Mouse (Mus musculus): ENCODE data around the gene Atp13a2. TPM values are rescaled to one million over a fixed set of nuclear protein-coding genes. Genes with fewer than 3 reads are reported as not detected.

Gene Atp13a2
- polyA plus RNA-seq, 1 experiment: 46.7 TPM

DNA sequence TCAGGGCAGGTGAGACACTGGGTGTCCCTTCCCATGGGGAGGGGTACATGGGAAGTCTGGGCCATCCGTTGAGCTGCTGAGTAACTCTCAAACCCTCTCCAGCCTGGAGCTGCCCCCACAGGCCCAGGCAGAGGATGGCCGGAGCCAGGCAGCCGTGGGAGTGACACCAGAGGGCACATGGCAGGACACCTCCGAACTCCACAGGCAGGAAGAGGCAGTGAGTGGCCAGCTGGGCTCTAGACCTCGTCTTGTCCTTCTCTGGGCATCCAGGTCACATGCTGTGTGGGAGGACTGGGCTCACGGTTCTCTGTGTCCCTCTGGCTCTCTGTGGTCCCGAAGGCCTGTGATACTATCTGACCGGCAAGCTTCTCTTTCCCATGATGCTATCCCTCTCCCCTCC lies 7.2 kb downstream of the Atp13a2 start:
- H3K4me3 ChIP-seq (replicated peaks; ENCODE audit: control insufficient read depth, low read depth, low read length): no peak overlapping the region
- WGBS: 88% methylated on average over 8 of the region's 8 CpGs
- TF ChIP-seq POLR2A (IDR thresholded peaks at IDR 0.05; ENCODE audit: borderline replicate concordance, control insufficient read depth, low read depth, low read length): no peak
- TF ChIP-seq CTCF (IDR thresholded peaks at IDR 0.05; ENCODE audit: control insufficient read depth, insufficient read depth, low read length): no peak
- no peak overlapping the region for H3K27ac ChIP-seq (ENCODE audit: control insufficient read depth, insufficient read depth, low read depth, low read length, poor library complexity)
- peaks cover 3% of the 10 kb centered on the region for H3K4me1 ChIP-seq (ENCODE audit: control insufficient read depth, insufficient read depth, low read length)

DNA sequence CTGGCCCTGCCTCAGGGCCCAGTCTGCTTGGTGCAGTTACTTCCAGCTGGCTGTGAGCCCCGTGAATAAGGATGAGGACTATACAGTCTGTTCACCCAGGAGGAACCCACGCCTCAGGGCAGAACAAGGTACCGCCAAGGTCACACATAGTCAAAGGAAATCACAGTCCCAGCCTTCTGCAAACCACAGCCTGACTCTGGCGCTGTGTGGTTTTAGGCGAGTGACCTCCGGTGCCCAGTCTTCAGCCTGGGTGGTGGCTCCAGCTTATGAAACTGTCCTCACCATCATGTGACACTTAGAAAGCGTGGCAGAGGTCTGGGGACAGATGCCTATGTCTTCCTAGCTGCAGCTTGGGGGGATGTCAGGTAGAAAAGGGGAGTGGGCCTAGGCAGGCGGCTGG lies 9.1 kb downstream of the Atp13a2 start:
- Histone ChIP-seq H3K4me3 (replicated peaks; ENCODE audit: control insufficient read depth, low read depth, low read length) (no peak overlapping the region), H3K4me1 (ENCODE audit: control insufficient read depth, insufficient read depth, low read length) (no peaks in the 10 kb centered on the region), H3K27ac (ENCODE audit: control insufficient read depth, insufficient read depth, low read depth, low read length, poor library complexity) (no peak overlapping the region)
- no peak for TF ChIP-seq CTCF (IDR thresholded peaks at IDR 0.05; ENCODE audit: control insufficient read depth, insufficient read depth, low read length)
- TF ChIP-seq POLR2A (IDR thresholded peaks at IDR 0.05; ENCODE audit: borderline replicate concordance, control insufficient read depth, low read depth, low read length): no peak
- WGBS: 66% methylated on average over 8 of the region's 8 CpGs

DNA sequence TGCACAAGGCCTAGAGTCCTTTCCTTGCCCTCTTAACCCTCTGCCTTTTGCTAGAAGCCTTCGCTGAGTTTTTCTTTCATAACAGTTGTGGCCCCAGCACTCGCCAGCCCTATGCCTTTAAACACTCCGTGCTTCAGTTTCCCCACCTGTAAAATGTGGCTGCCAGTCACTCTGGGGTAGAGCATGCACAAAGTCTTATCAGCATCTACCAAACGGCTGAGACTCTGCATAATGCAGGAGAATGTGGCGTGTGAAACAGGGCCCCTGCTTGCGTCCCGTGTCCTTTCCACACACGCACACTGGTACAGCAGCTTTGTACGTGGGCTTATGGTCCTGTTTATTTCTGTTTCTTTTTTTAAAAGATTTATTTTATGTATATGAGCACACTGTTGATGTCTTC lies 10.1 kb downstream of the Atp13a2 start:
- 71% methylated on average over 9 of the region's 9 CpGs for WGBS
- TF ChIP-seq CTCF (IDR thresholded peaks at IDR 0.05; ENCODE audit: control insufficient read depth, insufficient read depth, low read length): no peak
- TF ChIP-seq POLR2A (IDR thresholded peaks at IDR 0.05; ENCODE audit: borderline replicate concordance, control insufficient read depth, low read depth, low read length): no peak

DNA sequence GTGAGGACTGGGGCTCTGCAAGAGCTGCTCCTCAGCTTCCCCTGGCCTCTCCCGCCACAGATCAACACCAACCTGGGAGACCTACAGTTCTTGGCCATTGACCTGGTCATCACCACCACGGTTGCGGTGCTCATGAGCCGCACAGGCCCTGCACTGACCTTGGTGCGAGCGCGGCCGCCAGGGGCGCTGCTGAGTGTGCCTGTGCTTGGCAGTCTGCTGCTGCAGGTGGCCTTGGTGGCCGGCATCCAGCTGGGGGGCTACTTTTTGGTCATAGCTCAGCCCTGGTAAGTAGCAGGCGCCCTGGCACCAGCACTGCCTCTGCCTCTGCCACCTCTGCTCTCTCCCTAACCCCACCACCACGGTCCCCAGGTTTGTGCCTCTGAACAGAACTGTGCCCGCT lies 19.3 kb downstream of the Atp13a2 start:
- Histone ChIP-seq H3K4me1 (ENCODE audit: control insufficient read depth, insufficient read depth, low read length) (no peaks in the 10 kb centered on the region; the same call in 1 of the 2 replicates), H3K4me3 (replicated peaks; ENCODE audit: control insufficient read depth, low read depth, low read length) (no peak overlapping the region), H3K27ac (ENCODE audit: control insufficient read depth, insufficient read depth, low read depth, low read length, poor library complexity) (no peak overlapping the region)
- TF ChIP-seq CTCF (IDR thresholded peaks at IDR 0.05; ENCODE audit: control insufficient read depth, insufficient read depth, low read length) (no peak), POLR2A (IDR thresholded peaks at IDR 0.05; ENCODE audit: borderline replicate concordance, control insufficient read depth, low read depth, low read length) (no peak)
- 88% methylated on average over 13 of the region's 13 CpGs for WGBS

More for the DNA sequence above, 10.1 kb downstream of the Atp13a2 start:
- Histone ChIP-seq H3K4me3 (replicated peaks; ENCODE audit: control insufficient read depth, low read depth, low read length) (no peak overlapping the region), H3K27ac (ENCODE audit: control insufficient read depth, insufficient read depth, low read depth, low read length, poor library complexity) (no peak overlapping the region), H3K4me1 (ENCODE audit: control insufficient read depth, insufficient read depth, low read length) (no peaks in the 10 kb centered on the region)

DNA sequence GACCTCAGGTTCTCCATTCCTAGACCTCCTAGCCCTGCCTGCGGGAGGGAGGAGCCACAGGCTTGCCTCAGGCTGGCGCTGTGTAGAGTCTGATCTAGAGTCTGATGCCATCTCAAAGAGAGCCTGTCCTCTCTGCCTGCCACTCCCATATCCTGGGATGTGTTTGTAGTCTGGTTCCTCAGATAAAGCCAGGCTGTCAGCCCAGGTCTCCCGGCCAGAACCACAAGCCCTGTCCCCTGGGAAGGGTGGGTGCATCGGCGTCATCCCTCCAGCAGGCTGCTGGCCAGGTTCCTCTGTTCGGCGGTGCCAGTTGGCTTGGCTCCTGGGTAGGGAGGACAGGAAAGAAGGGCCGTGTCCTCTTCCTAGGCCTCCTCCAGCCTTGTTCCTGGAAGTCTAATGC lies 21.4 kb downstream of the Atp13a2 start:
- H3K27ac ChIP-seq (ENCODE audit: control insufficient read depth, insufficient read depth, low read depth, low read length, poor library complexity): no peak overlapping the region
- 51% methylated on average over 8 of the region's 8 CpGs for WGBS
- no peak overlapping the region for H3K4me3 ChIP-seq (replicated peaks; ENCODE audit: control insufficient read depth, low read depth, low read length)
- no peaks in the 10 kb centered on the region; the same call in 1 of the 2 replicates for H3K4me1 ChIP-seq (ENCODE audit: control insufficient read depth, insufficient read depth, low read length)
- TF ChIP-seq POLR2A (IDR thresholded peaks at IDR 0.05; ENCODE audit: borderline replicate concordance, control insufficient read depth, low read depth, low read length): no peak
- TF ChIP-seq CTCF (IDR thresholded peaks at IDR 0.05; ENCODE audit: control insufficient read depth, insufficient read depth, low read length): no peak

DNA sequence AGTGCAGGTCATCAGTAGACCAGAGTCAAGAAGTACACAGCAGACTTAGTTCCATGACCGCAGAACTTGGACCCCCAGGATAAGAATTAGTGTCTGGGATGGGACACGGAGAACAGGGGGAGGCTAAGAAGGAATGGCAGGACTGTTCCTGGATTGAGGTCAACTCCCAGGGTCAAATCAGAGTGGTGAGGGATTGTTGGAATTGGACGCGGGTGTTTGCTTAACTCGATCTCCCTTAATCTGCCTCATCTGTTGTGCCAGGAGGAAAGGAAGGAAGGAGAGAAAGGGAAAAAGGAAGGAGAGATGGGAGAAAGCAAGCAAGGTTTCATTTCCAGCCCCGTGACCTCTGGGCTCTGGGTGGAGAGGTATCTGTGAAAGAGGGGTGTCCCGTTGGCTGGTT lies 23.4 kb downstream of the Atp13a2 start, which contains the start of gene Mfap2:
Mfap2 (plus strand) TSS at position 301 of the 400 bp plus-strand sequence.
- Histone ChIP-seq H3K27ac (ENCODE audit: control insufficient read depth, insufficient read depth, low read depth, low read length, poor library complexity) (no peak within 1 kb of the TSS; the same call in 1 of the 2 replicates), H3K4me1 (ENCODE audit: control insufficient read depth, insufficient read depth, low read length) (no peaks in the 10 kb centered on the region; the same call in 1 of the 2 replicates), H3K4me3 (replicated peaks; ENCODE audit: control insufficient read depth, low read depth, low read length) (no peak within 1 kb of the TSS)
- WGBS: 31% methylated on average over 7 of the region's 7 CpGs
- TF ChIP-seq CTCF (IDR thresholded peaks at IDR 0.05; ENCODE audit: control insufficient read depth, insufficient read depth, low read length): no peak
- TF ChIP-seq POLR2A (IDR thresholded peaks at IDR 0.05; ENCODE audit: borderline replicate concordance, control insufficient read depth, low read depth, low read length): no peak

DNA sequence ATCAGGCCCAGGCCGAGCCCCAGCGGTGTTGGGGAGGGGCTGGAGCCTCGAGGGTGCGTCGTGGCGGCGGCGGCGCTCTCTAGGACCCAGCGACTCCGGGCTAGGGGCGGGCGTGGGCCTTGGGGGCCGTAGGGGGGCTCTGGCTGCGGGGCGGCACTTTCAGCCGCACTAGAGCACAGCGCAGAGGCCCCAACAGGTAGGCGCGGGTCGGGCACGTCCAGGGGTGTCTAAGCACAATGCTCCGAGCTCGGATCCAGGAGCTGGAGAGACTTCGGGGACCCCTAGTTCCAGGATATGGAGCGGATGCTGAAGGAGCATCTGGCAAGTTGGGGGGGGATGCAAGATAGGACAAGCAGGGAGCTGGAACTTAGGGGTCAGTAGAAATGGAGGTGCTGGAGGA lies 23.9 kb downstream of the Atp13a2 start:
- no peaks in the 10 kb centered on the region; the same call in 1 of the 2 replicates for H3K4me1 ChIP-seq (ENCODE audit: control insufficient read depth, insufficient read depth, low read length)
- H3K4me3 ChIP-seq (replicated peaks; ENCODE audit: control insufficient read depth, low read depth, low read length): no peak overlapping the region
- no peak overlapping the region; the same call in 1 of the 2 replicates for H3K27ac ChIP-seq (ENCODE audit: control insufficient read depth, insufficient read depth, low read depth, low read length, poor library complexity)
- under 1% methylated on average over 26 of the region's 26 CpGs for WGBS
- TF ChIP-seq CTCF (IDR thresholded peaks at IDR 0.05; ENCODE audit: control insufficient read depth, insufficient read depth, low read length) (no peak), POLR2A (IDR thresholded peaks at IDR 0.05; ENCODE audit: borderline replicate concordance, control insufficient read depth, low read depth, low read length) (no peak)

DNA sequence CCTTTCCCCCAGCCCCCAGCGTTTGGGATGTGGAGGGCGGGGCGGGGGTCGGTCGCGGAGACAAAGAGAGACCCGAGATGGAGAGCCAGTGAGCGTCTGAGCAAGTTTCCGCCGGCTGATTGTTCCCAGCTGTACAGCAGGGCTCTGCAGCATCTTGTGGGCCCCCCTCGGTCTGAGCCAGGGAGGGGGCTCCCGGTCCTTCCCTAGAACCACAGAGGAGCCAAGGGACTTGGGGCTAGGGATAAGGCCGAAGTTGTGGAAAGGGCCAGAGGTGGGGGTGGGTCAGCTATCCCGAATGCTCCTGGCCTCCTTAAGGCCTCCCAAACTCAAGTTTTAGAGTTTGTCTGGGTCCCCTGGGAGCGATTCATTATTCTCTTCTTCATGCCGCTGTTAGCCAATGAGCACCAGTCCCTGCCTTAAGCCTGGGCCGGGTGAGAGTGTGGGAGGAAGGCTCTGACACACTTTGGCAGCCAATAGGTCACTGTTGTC lies 24.3 kb downstream of the Atp13a2 start:
- Histone ChIP-seq H3K4me3 (replicated peaks; ENCODE audit: control insufficient read depth, low read depth, low read length) (no peak overlapping the region), H3K4me1 (ENCODE audit: control insufficient read depth, insufficient read depth, low read length) (no peaks in the 10 kb centered on the region; the same call in 1 of the 2 replicates), H3K27ac (ENCODE audit: control insufficient read depth, insufficient read depth, low read depth, low read length, poor library complexity) (no peak overlapping the region)
- 23% methylated on average over 17 of the region's 17 CpGs for WGBS
- TF ChIP-seq POLR2A (IDR thresholded peaks at IDR 0.05; ENCODE audit: borderline replicate concordance, control insufficient read depth, low read depth, low read length): no peak
- TF ChIP-seq CTCF (IDR thresholded peaks at IDR 0.05; ENCODE audit: control insufficient read depth, insufficient read depth, low read length): no peak

Data from bone marrow, adult 2 months (tissue).